Comparison of ENCODE assay signal across 9 mouse cellular contexts in the genomic region with DNA sequence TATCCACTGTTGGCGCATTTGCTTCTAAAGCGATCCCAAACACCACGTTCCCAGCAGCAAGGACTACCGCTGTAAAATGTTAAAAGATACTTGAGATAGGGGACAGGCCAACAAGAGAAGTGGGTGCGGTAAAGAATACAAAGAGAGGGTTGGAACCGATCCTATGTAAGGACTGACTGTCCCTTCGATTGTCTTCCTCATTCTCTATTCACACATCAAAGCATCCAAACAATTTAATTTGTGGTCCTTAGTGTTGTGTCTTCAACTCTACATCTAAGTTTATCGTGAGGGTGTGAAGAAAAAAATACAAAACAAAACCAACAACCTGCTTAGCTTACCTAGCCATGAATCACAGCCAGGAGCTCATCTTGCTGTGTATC. TPM values are rescaled to one million over a fixed set of nuclear protein-coding genes. Genes with fewer than 3 reads are reported as not detected.
DNase-seq lines count a peak whose midpoint lies in the region; ATAC-seq lines count a peak whose summit lies in the region.
"Had no signal": no experiment of that assay in that cellular context is flagged by ENCODE, and none has a peak within 500 bp of the region (broad histone marks: within the 10 kb centered on the region; RNA-seq: fewer than 3 reads in every experiment).

No protein-coding gene starts in this region.

- 13% methylated on average over 8 of the region's 8 CpGs for WGBS in kidney, embryonic 16.5 days
- 21% methylated on average over 8 of the region's 8 CpGs for WGBS in embryonic facial prominence, embryonic 10.5 days
- WGBS in hindbrain, embryonic 16.5 days = 8% methylated on average over 8 of the region's 8 CpGs
- WGBS in midbrain, embryonic 16.5 days = 4% methylated on average over 8 of the region's 8 CpGs

- no peak overlapping the region for H3K27ac ChIP-seq in kidney, embryonic 16.5 days (ENCODE audit: low read length)
- H3K27ac ChIP-seq in embryonic facial prominence, embryonic 10.5 days (replicated peaks) = peak overlapping the region; percentile 97
- H3K27ac ChIP-seq in hindbrain, embryonic 16.5 days (ENCODE audit: low read depth, low read length) = peak overlapping the region; percentile 83; the same call in 1 of the 2 replicates
- H3K27ac ChIP-seq in midbrain, embryonic 16.5 days (ENCODE audit: low read length) = peak overlapping the region; percentile 91

- peaks cover 16% of the 10 kb centered on the region for H3K4me1 ChIP-seq in kidney, embryonic 16.5 days (ENCODE audit: insufficient read depth, low read length)
- peaks cover 33% of the 10 kb centered on the region for H3K4me1 ChIP-seq in embryonic facial prominence, embryonic 10.5 days
- peaks cover 16% of the 10 kb centered on the region for H3K4me1 ChIP-seq in hindbrain, embryonic 16.5 days (ENCODE audit: control insufficient read depth, insufficient read depth, low read depth, low read length)
- peaks cover 28% of the 10 kb centered on the region for H3K4me1 ChIP-seq in midbrain, embryonic 16.5 days (ENCODE audit: control insufficient read depth, insufficient read depth, low read length)

- H3K36me3 ChIP-seq in kidney, embryonic 16.5 days (ENCODE audit: insufficient read depth, low read length) = no peaks in the 10 kb centered on the region
- peaks cover 14% of the 10 kb centered on the region for H3K36me3 ChIP-seq in embryonic facial prominence, embryonic 10.5 days (replicated peaks)
- H3K36me3 ChIP-seq in hindbrain, embryonic 16.5 days (ENCODE audit: control insufficient read depth, insufficient read depth, low read length) = no peaks in the 10 kb centered on the region
- no peaks in the 10 kb centered on the region for H3K36me3 ChIP-seq in midbrain, embryonic 16.5 days (ENCODE audit: control insufficient read depth, insufficient read depth, low read length)

- peak overlapping the region; percentile 95 for H3K9ac ChIP-seq in kidney, embryonic 16.5 days (replicated peaks; ENCODE audit: low read length)
- peak overlapping the region; percentile 88 for H3K9ac ChIP-seq in hindbrain, embryonic 16.5 days (ENCODE audit: low read depth, low read length)
- peak overlapping the region; percentile 99 for H3K9ac ChIP-seq in midbrain, embryonic 16.5 days (ENCODE audit: low read depth, low read length)

- peak overlapping the region; percentile 93 for H3K4me3 ChIP-seq in kidney, embryonic 16.5 days (ENCODE audit: low read length)
- H3K4me3 ChIP-seq in embryonic facial prominence, embryonic 10.5 days = peak overlapping the region; percentile 74
- H3K4me3 ChIP-seq in hindbrain, embryonic 16.5 days (ENCODE audit: low read length) = peak overlapping the region; percentile 70
- peak overlapping the region; percentile 93 for H3K4me3 ChIP-seq in midbrain, embryonic 16.5 days (ENCODE audit: low read depth, low read length)

- H3K4me2 ChIP-seq in kidney, embryonic 16.5 days (replicated peaks; ENCODE audit: low read depth, low read length) = peak overlapping the region; percentile 78
- peak overlapping the region; percentile 67 for H3K4me2 ChIP-seq in hindbrain, embryonic 16.5 days (ENCODE audit: low read length)
- peak overlapping the region; percentile 60 for H3K4me2 ChIP-seq in midbrain, embryonic 16.5 days (ENCODE audit: low read length)

- DNase-seq in kidney, adult 9 months = no peak
- DNase-seq in embryonic facial prominence, embryonic 10.5 days (ENCODE audit: low spot score) = no peak
- DNase-seq in cerebellum, postnatal 14 days = no peak
- DNase-seq in left cerebral cortex, postnatal 25 days (ENCODE audit: low spot score in 2 of 2) = no peak
- no peak for DNase-seq in left cerebral cortex, adult 9 months (ENCODE audit: low spot score in 2 of 2)
- DNase-seq: thymus, postnatal 25 days had no signal

- no peak for ATAC-seq in kidney, embryonic 16.5 days (ENCODE audit: low FRiP score, low TSS enrichment)
- ATAC-seq in hindbrain, embryonic 16.5 days = no peak
- ATAC-seq in midbrain, embryonic 16.5 days = no peak

- intact Hi-C loops in left cerebral cortex, postnatal 25 days (cut with DNase I) = loop anchor here (2.0 to 5.0 kb wide), 2 partner anchors 47 to 61 kb away; a partner anchor contains a TSS

- H3K27me3 ChIP-seq in kidney, embryonic 16.5 days (ENCODE audit: insufficient read depth, low read length) = no peaks in the 10 kb centered on the region
- H3K27me3 ChIP-seq in embryonic facial prominence, embryonic 10.5 days (replicated peaks; ENCODE audit: low read depth, poor library complexity, severe bottlenecking) = peaks cover 14% of the 10 kb centered on the region
- H3K27me3 ChIP-seq in hindbrain, embryonic 16.5 days (replicated peaks; ENCODE audit: control insufficient read depth, insufficient read depth, low read length) = no peaks in the 10 kb centered on the region
- no peaks in the 10 kb centered on the region for H3K27me3 ChIP-seq in midbrain, embryonic 16.5 days (ENCODE audit: control insufficient read depth, insufficient read depth, low read depth, low read length)

- H3K9me3 ChIP-seq in kidney, embryonic 16.5 days (ENCODE audit: low read length) = no peaks in the 10 kb centered on the region
- H3K9me3 ChIP-seq in embryonic facial prominence, embryonic 10.5 days = no peaks in the 10 kb centered on the region
- H3K9me3 ChIP-seq in hindbrain, embryonic 16.5 days (ENCODE audit: control insufficient read depth, low read length) = no peaks in the 10 kb centered on the region
- no peaks in the 10 kb centered on the region for H3K9me3 ChIP-seq in midbrain, embryonic 16.5 days (replicated peaks; ENCODE audit: control insufficient read depth, low read length, poor library complexity, severe bottlenecking)

RNA-seq across cellular contexts. Expression of a gene that starts 0.9 kb away (rescaled TPM):
- 54.3 and 66.1 TPM in 2 replicates for polyA plus RNA-seq in kidney, embryonic 16.5 days (2015; fragmentation: Nextera tagmentation; extraction: Ambion mirVana)
- polyA plus RNA-seq in embryonic facial prominence, embryonic 10.5 days (2016; fragmentation: Nextera tagmentation; extraction: Ambion mirVana) = 101 and 107 TPM in 2 replicates
- polyA plus RNA-seq in hindbrain, embryonic 16.5 days (2015; fragmentation: Nextera tagmentation; extraction: Ambion mirVana) = 153 and 166 TPM in 2 replicates
- polyA plus RNA-seq in midbrain, embryonic 16.5 days (2015; fragmentation: Nextera tagmentation; extraction: Ambion mirVana) = 187 and 193 TPM in 2 replicates
- total RNA-seq in left cerebral cortex, postnatal 25 days (2021) = 10 to 100 TPM; 51.3 to 56.1 TPM

RNA-seq across cellular contexts. Expression of a gene that starts 46.0 kb away (rescaled TPM):
- polyA plus RNA-seq in kidney, embryonic 16.5 days (2015; fragmentation: Nextera tagmentation; extraction: Ambion mirVana) = 84.6 and 89.5 TPM in 2 replicates
- polyA plus RNA-seq in embryonic facial prominence, embryonic 10.5 days (2016; fragmentation: Nextera tagmentation; extraction: Ambion mirVana) = 87.8 and 88.0 TPM in 2 replicates
- polyA plus RNA-seq in hindbrain, embryonic 16.5 days (2015; fragmentation: Nextera tagmentation; extraction: Ambion mirVana) = 41.4 and 50.6 TPM in 2 replicates
- polyA plus RNA-seq in midbrain, embryonic 16.5 days (2015; fragmentation: Nextera tagmentation; extraction: Ambion mirVana) = 49.7 and 50.2 TPM in 2 replicates
- total RNA-seq in left cerebral cortex, postnatal 25 days (2021) = 10 to 100 TPM; 39.5 to 43.6 TPM
